Mouse (Mus musculus) embryonic facial prominence, embryonic 11.5 days (tissue): ENCODE measurements around the gene Mis18a. TPM values are rescaled to one million over a fixed set of nuclear protein-coding genes. Genes with fewer than 3 reads are reported as not detected.

Experiments used
- ATAC-seq: fragments of 200-750 bp; cut with Nextera tagmentation; replicated peaks from 2 replicates; pipeline ENCODE4 v1.8.0; 2017; ENCODE audit warnings: low read depth; ENCODE audit not compliant: insufficient number of reproducible peaks, low FRiP score, low TSS enrichment
- DNase-seq: peaks from one replicate; pipeline ENCODE4 v3.0.0-alpha.2; 2015; ENCODE audit warnings: low spot score
- H3K27ac ChIP-seq: fragments of 300-500 bp; sonication (generic); replicated peaks from 2 replicates; pipeline ENCODE4 v1.5.1; 2014; ENCODE audit warnings: mild to moderate bottlenecking, low read depth, low read length, control low read depth
- H3K27me3 ChIP-seq: fragments of 300-500 bp; sonication (generic); 2 replicates; pipeline ENCODE4 v1.6.1; 2014; ENCODE audit warnings: mild to moderate bottlenecking, low read length, moderate library complexity, mixed read lengths; ENCODE audit not compliant: control insufficient read depth, insufficient read depth
- H3K36me3 ChIP-seq: fragments of 300-500 bp; sonication (generic); replicated peaks from 2 replicates; pipeline ENCODE4 v1.6.1; 2014; ENCODE audit warnings: low read depth, mild to moderate bottlenecking, low read length, moderate library complexity, mixed read lengths; ENCODE audit not compliant: control insufficient read depth, insufficient read depth
- H3K4me1 ChIP-seq: fragments of 300-500 bp; sonication (generic); 2 replicates; pipeline ENCODE4 v1.6.1; 2014; ENCODE audit warnings: low read length, mixed read lengths; ENCODE audit not compliant: control insufficient read depth, insufficient read depth
- H3K4me2 ChIP-seq: fragments of 300-500 bp; sonication (generic); 2 replicates; pipeline ENCODE4 v1.6.1; 2014; ENCODE audit warnings: low read depth, mild to moderate bottlenecking, control low read depth, low read length, moderate library complexity
- H3K4me3 ChIP-seq: fragments of 300-500 bp; sonication (generic); 2 replicates; pipeline ENCODE4 v1.5.1; 2014; ENCODE audit warnings: low read depth, low read length, control low read depth
- H3K9ac ChIP-seq: fragments of 300-500 bp; sonication (generic); replicated peaks from 2 replicates; pipeline ENCODE4 v1.6.1; 2014; ENCODE audit warnings: mild to moderate bottlenecking, control low read depth, low read length
- H3K9me3 ChIP-seq: fragments of 300-500 bp; sonication (generic); replicated peaks from 2 replicates; pipeline ENCODE4 v1.6.1; 2016; ENCODE audit warnings: mild to moderate bottlenecking, low read length, inconsistent platforms, mixed read lengths; ENCODE audit not compliant: control insufficient read depth
- WGBS: fragments of 180-500 bp; shearing (Covaris S2); extraction: QIAGEN DNeasy Blood & Tissue Kit; methylation state at CpG from one replicate; pipeline ENCODE4 v1.1.7; 2014; 5-methylcytosine and 5-hydroxymethylcytosine counted together
- polyA plus RNA-seq: library from polyadenylated mRNA; unstranded; fragments of >200 nt; fragmentation: Nextera tagmentation; extraction: Ambion mirVana; gene quantifications from 2 replicates; pipeline ENCODE4 v1.2.1, GENCODE M21; 2014

Gene Mis18a
- polyA plus RNA-seq, 1 experiment from 2014 or later, result 105 TPM

DNA sequence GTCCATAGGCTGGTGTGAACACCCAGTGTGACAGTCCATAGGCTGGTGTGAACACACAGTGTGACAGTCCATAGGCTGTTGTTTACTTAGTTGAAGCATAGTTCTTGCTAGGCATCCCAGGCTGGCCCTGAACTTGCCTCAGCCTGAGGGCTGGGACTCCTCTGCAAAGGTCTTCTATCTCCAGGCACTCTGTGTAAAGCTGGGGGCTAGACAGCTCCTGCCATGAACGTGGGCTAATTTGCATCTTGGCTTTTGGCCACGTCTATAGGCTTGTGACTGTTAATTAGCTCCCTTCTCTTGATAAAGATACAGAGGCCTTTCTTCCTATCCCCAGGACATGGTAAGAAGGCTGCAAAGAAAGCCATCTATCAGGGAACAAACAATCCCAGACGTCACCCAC lies 32.1 kb upstream of the Mis18a start:
- Histone ChIP-seq H3K4me3 (no peak overlapping the region), H3K9me3 (no peaks in the 10 kb centered on the region), H3K4me2 (no peak overlapping the region), H3K4me1 (no peaks in the 10 kb centered on the region), H3K36me3 (no peaks in the 10 kb centered on the region; the same call in none of the 2 replicates), H3K9ac (no peak overlapping the region), H3K27me3 (no peaks in the 10 kb centered on the region), H3K27ac (no peak overlapping the region)
- DNase-seq, result no peak
- WGBS, result 77% methylated on average over 3 of the region's 3 CpGs
- ATAC-seq, result no peak

DNA sequence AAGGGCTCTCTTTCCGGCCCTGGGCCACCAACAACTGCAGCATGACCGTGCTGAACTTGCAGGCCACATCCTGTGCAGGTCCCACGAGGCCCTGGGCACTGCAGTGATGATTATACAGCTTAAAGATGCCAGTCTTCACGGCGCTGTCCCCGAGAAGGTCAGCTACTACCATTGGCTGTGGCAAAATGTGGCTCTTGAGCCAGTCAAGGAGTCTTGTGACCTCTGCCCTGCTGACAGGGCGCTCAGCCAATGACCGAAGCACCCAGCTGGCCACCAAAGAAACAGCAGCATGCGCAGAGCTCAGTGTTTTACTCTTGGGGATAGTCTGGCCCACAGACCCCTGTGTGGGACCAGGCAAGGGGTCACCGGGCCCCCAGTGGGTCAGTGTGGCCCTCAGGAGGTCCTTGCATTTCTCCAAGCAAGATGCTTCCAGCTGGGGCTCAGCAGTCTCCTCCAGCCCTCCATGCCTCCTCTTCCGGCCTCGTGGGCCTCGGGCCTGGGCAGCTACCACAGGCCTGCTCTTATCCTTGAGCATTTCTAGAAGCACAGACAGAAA lies 26.3 kb upstream of the Mis18a start:
- H3K27me3 ChIP-seq, result no peaks in the 10 kb centered on the region
- H3K4me1 ChIP-seq, result no peaks in the 10 kb centered on the region
- ATAC-seq (no peak), DNase-seq (no peak)
- no peak overlapping the region for H3K9ac ChIP-seq
- no peaks in the 10 kb centered on the region for H3K36me3 ChIP-seq
- H3K4me3 ChIP-seq, result no peak overlapping the region
- H3K9me3 ChIP-seq, result no peaks in the 10 kb centered on the region
- H3K27ac ChIP-seq, result no peak overlapping the region
- WGBS, result 86% methylated on average over 13 of the region's 13 CpGs
- H3K4me2 ChIP-seq, result no peak overlapping the region

DNA sequence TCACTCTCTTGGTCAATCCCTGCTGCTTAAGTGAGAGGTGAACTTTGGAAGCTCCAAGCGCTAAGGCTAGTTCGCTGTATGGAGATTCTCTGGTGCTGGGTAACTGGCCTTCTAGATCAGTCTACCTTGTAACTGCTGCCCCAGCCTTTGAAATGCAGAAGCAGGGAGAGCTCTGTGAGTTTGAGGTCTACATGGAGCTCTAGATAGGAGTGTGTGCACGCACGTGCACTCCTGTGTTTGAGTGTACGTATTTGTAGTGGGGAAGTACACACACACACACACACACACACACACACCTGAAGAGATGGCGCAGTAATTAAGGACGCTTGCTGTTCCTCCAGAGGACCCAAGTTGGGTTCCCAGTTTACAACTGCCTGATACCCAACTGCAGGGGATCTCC lies 21.0 kb upstream of the Mis18a start:
- Histone ChIP-seq H3K27ac (no peak overlapping the region), H3K4me1 (no peaks in the 10 kb centered on the region), H3K9me3 (no peaks in the 10 kb centered on the region), H3K4me3 (no peak overlapping the region), H3K27me3 (no peaks in the 10 kb centered on the region), H3K4me2 (no peak overlapping the region), H3K36me3 (no peaks in the 10 kb centered on the region), H3K9ac (no peak overlapping the region)
- no peak for DNase-seq
- WGBS, result 93% methylated on average over 7 of the region's 7 CpGs
- no peak for ATAC-seq

- WGBS, result 85% methylated on average over 6 of the region's 6 CpGs
- H3K36me3 ChIP-seq, result no peaks in the 10 kb centered on the region
- H3K9ac ChIP-seq, result no peak overlapping the region
- no peaks in the 10 kb centered on the region for H3K4me1 ChIP-seq
- H3K4me3 ChIP-seq, result no peak overlapping the region
- DNase-seq, result no peak
- H3K27me3 ChIP-seq, result no peaks in the 10 kb centered on the region
- no peak overlapping the region for H3K27ac ChIP-seq
- no peaks in the 10 kb centered on the region for H3K9me3 ChIP-seq
- ATAC-seq, result no peak
- no peak overlapping the region for H3K4me2 ChIP-seq
Measured at GRCm38 (mm10) chr16:90747143-90747542, 19.9 kb upstream of the Mis18a start.

- Histone ChIP-seq H3K36me3 (no peaks in the 10 kb centered on the region), H3K27ac (no peak within 1 kb of the TSS), H3K4me3 (no peak within 1 kb of the TSS), H3K4me1 (no peaks in the 10 kb centered on the region), H3K4me2 (no peak within 1 kb of the TSS), H3K9me3 (no peaks in the 10 kb centered on the region), H3K27me3 (no peaks in the 10 kb centered on the region), H3K9ac (no peak within 1 kb of the TSS)
- DNase-seq (no peak), ATAC-seq (no peak)
- WGBS, result 87% methylated on average over 26 of the region's 26 CpGs
Measured at GRCm38 (mm10) chr16:90738092-90738956, 11.1 kb upstream of the Mis18a start, which contains the start of gene Mrap. Gene Mrap (plus strand): TSS chr16:90738207.

DNA sequence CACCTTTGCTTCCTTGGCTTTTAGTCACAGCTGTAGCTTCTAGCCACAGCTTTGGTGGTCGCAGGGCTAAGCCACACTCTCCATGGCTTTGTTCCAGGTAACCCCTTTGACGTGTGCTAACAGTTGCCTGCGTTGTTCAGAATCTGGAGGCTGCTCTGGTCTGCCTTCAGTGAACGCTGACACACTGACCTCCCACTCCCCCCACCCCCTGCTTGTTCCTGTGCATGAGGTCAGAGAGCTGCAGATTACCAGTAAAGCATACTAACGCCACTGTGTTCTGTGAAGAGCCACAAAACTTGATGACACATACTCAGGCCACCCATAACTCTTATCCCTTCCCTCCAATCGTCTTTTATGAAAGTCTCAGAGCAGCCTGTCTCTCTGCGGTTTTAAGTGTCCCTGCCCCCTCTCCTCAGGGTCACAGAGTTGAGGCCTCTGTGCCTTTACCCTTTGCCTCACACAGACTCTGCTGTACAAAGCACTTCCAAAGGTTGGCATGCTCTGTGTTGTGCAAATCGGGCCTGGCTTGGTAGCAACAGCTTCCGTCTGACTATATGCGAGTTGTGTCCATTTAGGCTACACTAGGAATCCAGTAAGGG lies 9.6 kb upstream of the Mis18a start:
- Histone ChIP-seq H3K9me3 (no peaks in the 10 kb centered on the region), H3K9ac (no peak overlapping the region), H3K4me2 (no peak overlapping the region), H3K27me3 (no peaks in the 10 kb centered on the region), H3K4me1 (no peaks in the 10 kb centered on the region), H3K4me3 (no peak overlapping the region), H3K36me3 (no peaks in the 10 kb centered on the region), H3K27ac (no peak overlapping the region)
- WGBS, result 68% methylated on average over 10 of the region's 10 CpGs
- no peak for ATAC-seq
- no peak for DNase-seq

GRCm38 (mm10) chr16:90735611-90736010 lies 8.4 kb upstream of the Mis18a start:
- H3K27me3 ChIP-seq, result no peaks in the 10 kb centered on the region
- ATAC-seq (no peak), DNase-seq (no peak)
- no peak overlapping the region for H3K4me2 ChIP-seq
- H3K9ac ChIP-seq, result no peak overlapping the region
- H3K4me1 ChIP-seq, result no peaks in the 10 kb centered on the region
- no peaks in the 10 kb centered on the region for H3K36me3 ChIP-seq
- H3K4me3 ChIP-seq, result no peak overlapping the region
- WGBS, result 76% methylated on average over 4 of the region's 4 CpGs
- no peaks in the 10 kb centered on the region for H3K9me3 ChIP-seq
- no peak overlapping the region for H3K27ac ChIP-seq
